Mouse (Mus musculus) G1E (cell line): ENCODE results near the gene Robo4.

Source experiments
- CTCF ChIP-seq: IDR thresholded peaks from 2 replicates; pipeline ENCODE4 v1.5.1; 2012; ENCODE audit warnings: low read depth, low read length, inconsistent platforms, mixed read lengths
- GATA1 ChIP-seq: IDR thresholded peaks from 2 replicates; pipeline ENCODE4 v1.6.1; 2012; ENCODE audit warnings: borderline replicate concordance, low read length, inconsistent platforms, mixed read lengths

- TF ChIP-seq CTCF (no peak), GATA1 (no peak)
Measured at GRCm38 (mm10) chr9:37393482-37394131, 8.1 kb upstream of the Robo4 start.
